Mouse (Mus musculus) kidney, postnatal 4 days (tissue): ENCODE results near the gene Prune1.
A peak's percentile ranks its signal among the peaks of the same experiment; 100 is the strongest.
"Not testable (repeated sequence)": the region's sequence is repeated elsewhere in the genome, so short reads cannot be mapped to it uniquely, and the experiment has no call there.

Experiments used
- DNase-seq, 2 experiments: peaks; one replicate each; pipeline ENCODE4 v3.0.0; 2021; ENCODE audit warnings: mixed read lengths in 2 of 2

The Prune1 gene

GRCm38 (mm10) chr3:95235386-95236301 lies 46.2 kb downstream of the Prune1 start:
- no peak for DNase-seq

- DNase-seq, result peak in 1 of 2 experiments; percentile 43
These were observed 48.4 kb downstream of the Prune1 start for GRCm38 (mm10) chr3:95233303-95233980.

DNA sequence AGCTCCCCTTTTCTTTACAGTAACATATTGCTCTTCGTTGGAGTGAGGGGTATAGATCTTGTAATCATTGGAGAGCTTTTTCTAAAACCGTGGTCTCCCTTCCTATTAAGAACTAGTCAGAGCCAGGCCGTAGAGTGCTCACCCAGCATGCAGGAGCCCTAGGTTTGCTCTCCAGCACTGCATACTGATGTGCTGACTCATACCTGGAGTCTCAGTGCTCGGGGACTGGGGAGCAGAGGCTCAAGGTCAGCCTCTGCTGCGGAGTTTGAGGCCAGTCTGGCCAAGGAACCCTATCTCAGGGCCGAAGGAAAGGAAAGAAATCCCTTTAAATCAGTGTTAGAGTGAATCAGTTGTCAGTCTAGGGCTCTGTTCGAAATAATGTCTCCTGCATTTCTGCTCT lies 49.1 kb downstream of the Prune1 start:
- DNase-seq, result peak in 1 of 2 experiments; percentile 41

DNA sequence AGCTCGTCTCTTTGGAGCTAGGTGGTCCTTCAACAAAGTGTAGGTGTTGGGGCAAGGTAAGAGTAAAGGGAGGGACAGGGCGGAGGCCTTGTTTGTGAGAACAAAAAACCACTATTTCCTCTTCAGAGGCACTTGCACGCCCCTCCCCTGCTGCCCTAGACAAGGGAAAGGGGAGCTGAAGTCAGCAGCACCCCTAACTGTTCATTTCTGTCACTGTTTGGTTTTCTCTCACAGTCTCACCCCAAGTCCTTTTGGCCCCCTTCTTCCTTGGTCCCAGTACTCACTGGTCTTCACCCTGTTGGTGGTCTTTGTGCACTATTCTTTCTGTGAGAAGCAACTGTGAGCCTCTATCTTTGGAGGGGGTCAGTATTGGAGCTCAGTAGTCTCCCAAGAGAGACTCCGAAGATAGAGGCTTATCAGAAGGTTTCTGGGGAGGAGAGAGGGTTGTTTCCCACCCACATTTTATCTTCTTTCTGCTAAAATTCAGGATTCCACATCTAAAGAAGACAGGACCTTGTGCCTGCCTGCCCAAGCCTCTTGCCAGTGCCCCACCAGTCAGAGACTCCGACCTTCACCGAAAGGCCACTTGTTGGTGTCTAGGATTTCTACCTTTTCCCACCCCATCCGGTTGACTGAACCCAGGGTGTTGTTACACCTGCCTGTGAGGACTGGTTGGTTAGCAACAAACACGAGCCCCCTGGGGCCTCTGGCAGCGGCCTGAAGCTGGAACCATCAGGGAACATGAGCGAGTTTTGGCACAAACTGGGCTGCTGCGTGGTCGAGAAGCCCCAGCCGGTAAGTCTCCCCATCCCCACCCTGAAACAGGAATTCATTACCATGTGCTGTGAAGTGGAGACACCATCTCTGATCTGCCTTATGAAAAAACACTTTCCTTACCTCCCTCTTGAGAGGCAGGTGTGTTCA lies 50.3 kb downstream of the Prune1 start, which contains the start of gene Mllt11:
Gene Mllt11, minus strand, starts transcription at position 874 of the 924 bp plus-strand sequence.
- peak in 1 of 2 experiments; percentile 48 for DNase-seq

DNA sequence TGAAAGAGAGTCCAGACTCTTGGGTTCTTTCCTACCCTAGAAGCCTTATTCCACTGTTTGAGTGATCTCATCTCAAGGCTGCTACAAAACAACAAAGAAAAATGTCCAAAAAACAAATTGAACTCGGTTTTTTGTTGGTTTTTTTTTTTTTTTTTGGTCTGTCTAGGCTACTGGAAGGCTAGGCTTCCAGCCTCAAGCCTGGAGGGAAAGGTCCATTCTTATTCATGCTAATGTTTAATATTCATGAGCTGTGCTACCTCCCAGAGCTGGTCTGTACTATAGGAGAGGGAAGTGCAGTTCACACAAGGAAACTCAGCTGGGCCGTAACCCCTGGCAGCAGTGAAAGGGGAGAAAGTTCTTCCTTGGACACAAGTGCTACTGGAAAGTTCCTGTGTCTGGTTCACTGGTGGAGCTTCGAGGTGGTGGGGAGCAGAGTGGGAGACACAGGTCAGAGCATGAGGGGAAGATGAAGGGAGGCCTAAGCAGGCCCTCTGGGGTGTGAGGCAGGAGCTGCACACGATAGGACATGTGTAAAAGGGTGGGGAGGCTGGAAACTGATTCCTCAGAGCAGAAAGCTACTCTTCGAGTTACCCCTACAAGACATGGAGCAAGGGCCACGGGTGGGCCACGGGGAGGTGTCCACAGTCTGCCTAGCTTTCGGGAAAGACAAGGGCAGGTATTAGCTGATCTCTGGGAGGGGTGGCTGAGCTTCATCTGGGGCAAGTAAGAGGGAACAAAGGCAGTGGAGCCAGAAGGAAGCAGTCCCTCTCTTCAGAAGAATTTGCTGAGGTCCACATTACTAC lies 51.2 kb downstream of the Prune1 start:
- DNase-seq, result peak in 1 of 2 experiments; percentile 59

- DNase-seq, result peak; percentile 58 to 69
These were observed 51.9 kb downstream of the Prune1 start for GRCm38 (mm10) chr3:95229781-95230494.

GRCm38 (mm10) chr3:95228894-95229780 lies 52.7 kb downstream of the Prune1 start:
- peak; percentile 63 to 75 for DNase-seq

DNA sequence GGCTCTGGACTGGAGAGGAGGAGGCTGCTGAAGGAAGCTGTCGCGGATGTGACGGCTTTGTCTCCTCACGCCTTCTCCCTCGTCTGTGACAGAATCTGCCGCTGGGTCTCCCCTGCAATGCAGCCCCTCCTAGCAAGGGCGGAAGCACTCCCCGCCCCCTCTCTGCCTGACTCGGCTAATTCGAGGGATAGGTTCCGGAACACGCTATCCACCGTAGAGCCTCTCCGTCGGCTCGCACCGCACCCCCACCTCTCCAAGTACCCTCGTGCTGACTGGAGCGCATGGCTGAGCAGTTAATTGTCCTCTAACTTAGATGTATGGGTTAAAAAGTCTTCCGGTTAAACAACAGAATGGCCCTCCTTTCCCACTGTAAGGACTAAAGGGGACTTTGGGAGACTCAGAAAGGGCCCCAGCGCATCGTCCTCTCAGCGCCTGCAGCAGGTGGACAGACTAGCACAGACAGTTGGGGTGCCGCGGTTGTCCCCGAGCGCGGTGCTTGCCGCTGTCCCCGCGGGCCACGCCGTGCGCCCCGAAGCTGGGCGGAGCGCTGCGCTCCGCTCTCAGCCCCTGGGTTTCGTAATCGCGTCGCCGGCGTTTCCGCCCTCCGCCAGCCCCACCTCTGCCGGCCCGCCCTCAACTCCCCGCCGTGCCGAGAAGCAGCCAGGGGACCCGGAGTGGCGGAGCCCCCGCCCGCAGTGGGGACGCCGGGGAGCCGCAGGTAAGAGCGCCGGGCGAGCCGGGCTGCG lies 53.6 kb downstream of the Prune1 start, which contains the start of gene Cdc42se1:
Gene Cdc42se1, plus strand, starts transcription at position 585 of the 746 bp plus-strand sequence.
- peak; percentile 88 to 92 for DNase-seq

DNA sequence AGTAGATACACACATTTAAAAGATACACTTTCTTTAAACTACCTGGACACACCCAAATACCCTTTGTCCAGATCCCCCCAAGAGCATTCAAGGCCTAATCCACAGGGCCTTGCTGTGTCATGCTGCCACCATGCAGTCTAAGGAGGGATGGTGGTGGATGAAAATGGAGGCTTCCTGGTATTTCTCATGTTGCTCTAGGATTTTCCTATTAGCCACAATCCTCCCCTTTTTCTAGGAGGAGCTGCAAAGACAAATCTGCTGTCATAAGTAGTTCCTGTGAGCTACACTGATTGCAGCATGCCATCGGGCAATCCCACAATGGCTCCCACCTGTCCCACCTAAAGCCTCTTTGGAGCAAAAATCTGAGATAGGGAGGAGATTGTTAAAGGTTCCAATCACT lies 54.7 kb downstream of the Prune1 start:
- DNase-seq, result no peak

GRCm38 (mm10) chr3:95224295-95224694 lies 57.6 kb downstream of the Prune1 start:
- peak; percentile 58 to 67 for DNase-seq

DNA sequence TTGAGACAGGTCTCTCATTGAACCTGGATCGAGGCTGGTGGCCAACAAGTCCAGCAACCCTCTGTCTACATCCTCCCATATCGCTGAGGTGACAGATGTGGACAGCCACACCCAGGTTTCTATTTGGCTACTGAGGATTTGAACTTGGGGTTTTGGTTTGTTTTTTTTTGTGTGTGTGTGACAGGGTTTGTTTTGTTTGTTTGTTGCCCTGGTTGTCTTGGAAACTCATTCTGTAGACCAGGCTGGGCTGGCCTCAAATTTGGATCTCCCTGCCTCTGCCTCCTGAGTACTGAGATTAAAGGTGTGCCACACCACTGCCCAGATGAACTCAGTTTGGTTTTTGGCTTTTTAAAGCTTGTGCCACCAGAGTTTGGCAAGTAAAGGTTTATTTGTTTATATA lies 58.8 kb downstream of the Prune1 start:
- no peak for DNase-seq

DNA sequence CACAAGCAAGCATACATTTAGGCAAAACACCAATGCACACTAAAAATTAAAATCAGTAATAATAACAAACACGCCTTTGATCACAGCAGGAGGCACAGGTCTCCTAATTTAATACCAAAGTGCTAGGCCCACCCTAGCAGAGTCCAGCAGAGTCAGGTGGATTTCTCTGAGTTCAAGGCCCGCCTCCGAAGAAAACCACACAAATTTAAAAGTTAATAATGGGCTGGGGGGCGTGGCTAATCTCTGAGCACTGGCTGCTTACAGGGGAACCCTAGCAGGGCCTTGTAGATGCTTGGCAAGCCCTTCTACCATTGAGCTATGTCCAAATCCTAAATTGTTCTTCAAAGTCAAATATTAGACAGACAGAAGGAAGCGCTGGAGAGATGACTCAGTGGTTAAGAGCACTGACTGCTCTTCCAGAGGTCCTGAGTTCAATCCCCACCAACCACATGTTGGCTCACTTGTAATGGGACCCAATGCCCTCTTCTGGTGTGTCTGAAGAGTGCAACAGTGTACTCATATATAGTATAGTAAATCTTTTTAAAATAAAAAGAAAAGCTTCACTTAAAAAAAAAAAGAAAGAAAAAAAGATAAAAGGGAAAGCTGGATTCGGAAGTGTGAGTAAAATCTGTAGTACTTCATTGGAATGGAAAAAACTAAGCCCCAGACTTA lies 63.3 kb downstream of the Prune1 start:
- DNase-seq, result peak; percentile 32 to 39

DNA sequence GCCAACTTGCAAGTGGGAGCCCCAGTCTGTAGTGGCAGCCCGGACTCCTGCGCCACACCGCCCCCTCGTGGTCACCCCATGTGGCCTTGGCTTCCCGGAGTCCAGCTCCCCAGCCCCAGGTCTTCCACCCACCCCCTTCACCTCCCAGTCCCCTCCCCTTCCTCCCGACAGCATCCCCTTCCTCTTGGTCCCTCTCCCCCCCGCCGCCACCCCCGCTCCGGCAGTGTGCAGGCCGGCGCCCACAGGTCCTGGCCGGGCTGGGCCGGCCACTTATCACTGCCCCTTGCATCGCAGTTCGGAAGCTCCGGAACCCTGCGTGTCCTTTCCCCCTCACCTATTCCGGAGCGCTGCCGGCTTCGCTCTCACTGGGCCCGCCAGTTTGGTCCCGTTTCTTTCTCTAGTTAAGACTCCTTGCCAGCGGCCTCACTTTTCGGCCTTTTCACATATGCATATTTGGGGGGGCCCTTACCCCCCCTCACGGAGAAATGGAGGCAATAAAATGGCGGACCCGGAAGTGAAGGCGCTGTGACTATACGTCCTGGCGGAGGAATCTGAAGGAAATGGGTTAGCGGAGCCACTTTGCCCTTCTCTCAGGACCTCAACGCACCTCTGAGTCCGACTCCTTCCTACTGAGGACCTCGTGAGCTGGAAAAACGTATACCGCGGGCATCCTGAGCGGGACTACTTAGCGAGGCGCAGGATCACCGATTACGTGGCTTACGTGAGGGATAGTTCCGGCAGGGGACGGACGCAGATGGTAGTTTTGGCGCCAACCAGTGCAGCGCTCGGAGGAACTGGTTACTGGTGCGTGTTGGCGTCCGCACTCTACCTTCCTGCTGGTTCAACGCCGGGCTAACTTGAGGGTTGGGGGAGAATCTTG lies 64.4 kb downstream of the Prune1 start, which contains the start of gene Gabpb2:
Gene Gabpb2, minus strand, starts transcription at position 662 of the 880 bp plus-strand sequence.
- peak; percentile 99 for DNase-seq

- DNase-seq, result no peak
These were observed 65.1 kb downstream of the Prune1 start for GRCm38 (mm10) chr3:95216655-95217254.

GRCm38 (mm10) chr3:95213609-95213975 lies 68.3 kb downstream of the Prune1 start:
- DNase-seq, result no peak

DNA sequence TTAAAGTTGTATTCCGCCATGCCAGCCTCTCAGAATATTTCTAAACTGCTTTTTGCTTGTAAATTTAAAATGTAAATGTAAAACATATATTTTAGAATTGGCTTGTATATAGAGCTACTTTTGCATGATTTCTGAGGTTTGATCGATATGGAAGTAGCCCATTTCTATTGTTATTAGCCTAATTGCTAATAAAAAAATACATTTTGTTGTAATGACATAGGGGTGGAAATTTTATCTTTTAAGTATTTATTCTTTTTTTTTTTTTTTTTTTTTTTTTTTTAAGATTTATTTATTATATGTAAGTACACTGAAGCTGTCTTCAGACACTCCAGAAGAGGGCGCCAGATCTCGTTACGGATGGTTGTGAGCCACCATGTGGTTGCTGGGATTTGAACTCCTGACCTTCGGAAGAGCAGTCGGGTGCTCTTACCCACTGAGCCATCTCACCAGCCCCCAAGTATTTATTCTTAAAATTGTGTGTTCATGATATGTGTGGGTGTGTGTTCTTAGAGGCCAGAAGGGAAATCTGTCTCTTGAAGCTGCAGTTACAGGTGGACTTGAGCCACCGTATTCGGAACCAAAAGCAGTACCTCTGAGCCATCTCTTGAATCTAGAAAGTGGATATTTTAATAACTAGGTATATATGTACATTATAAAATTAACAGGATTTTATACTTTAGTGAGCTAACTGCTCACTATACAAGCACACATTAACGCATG lies 68.8 kb downstream of the Prune1 start:
- DNase-seq, result not testable (repeated sequence)
